ENCODE assay signal across 7 mouse cellular contexts in the genomic region with DNA sequence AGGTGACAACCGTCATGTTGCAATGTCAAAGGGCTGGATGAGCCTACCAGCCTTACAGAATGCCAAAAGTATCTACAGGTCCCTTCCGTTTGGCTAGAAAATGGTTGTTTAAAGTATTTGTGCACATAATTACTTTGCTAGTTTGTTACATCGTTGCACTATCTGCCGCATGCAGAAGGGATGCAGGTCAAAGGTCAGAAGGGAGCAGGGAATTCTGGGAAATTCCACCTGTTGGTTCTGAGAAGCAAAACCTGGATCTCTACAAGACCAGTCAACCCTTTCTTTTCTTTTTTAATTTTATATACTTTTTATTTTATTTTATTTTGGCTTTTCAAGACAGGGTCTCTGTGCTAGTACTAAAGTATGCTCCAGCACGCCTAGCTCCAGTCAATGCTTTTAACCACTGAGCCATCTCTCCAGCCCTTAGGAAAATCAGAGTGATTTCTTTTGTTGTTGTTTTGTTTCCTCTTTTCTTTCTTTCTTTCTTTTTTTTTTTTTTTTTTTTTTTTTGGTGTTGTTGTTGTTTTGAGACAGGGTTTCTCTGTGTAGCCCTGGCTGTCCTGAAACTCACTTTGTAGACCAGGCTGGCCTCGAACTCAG. TPM values are rescaled to one million over a fixed set of nuclear protein-coding genes. Genes with fewer than 3 reads are reported as not detected.
A peak's percentile ranks its signal among the peaks of the same experiment; 100 is the strongest.
DNase-seq lines count a peak whose midpoint lies in the region; ATAC-seq and TF ChIP-seq lines count a peak whose summit lies in the region.

No protein-coding gene starts in this region.

- H3K4me2 ChIP-seq in lung, postnatal 0 days (replicated peaks; ENCODE audit: low read depth, low read length) = peak overlapping the region; percentile 94; the same call in 1 of the 2 replicates
- H3K4me2 ChIP-seq in forebrain, embryonic 13.5 days = peak overlapping the region; percentile 85
- H3K4me2 ChIP-seq in limb, embryonic 12.5 days = peak overlapping the region; percentile 42; the same call in 1 of the 2 replicates
- no peak overlapping the region for H3K4me2 ChIP-seq in stomach, embryonic 14.5 days (replicated peaks; ENCODE audit: low read depth, low read length)

- H3K36me3 ChIP-seq in lung, postnatal 0 days (ENCODE audit: insufficient read depth, low read length) = no peaks in the 10 kb centered on the region
- peaks cover 21% of the 10 kb centered on the region for H3K36me3 ChIP-seq in forebrain, embryonic 13.5 days (ENCODE audit: poor library complexity, severe bottlenecking)
- peaks cover 8% of the 10 kb centered on the region for H3K36me3 ChIP-seq in limb, embryonic 12.5 days
- H3K36me3 ChIP-seq in stomach, embryonic 14.5 days (ENCODE audit: control insufficient read depth, insufficient read depth, low read length) = peaks cover 7% of the 10 kb centered on the region; the same call in 1 of the 2 replicates

- no peaks in the 10 kb centered on the region for H3K9me3 ChIP-seq in lung, postnatal 0 days (ENCODE audit: low read length)
- H3K9me3 ChIP-seq in forebrain, embryonic 13.5 days (replicated peaks) = no peaks in the 10 kb centered on the region
- no peaks in the 10 kb centered on the region for H3K9me3 ChIP-seq in limb, embryonic 12.5 days
- no peaks in the 10 kb centered on the region for H3K9me3 ChIP-seq in stomach, embryonic 14.5 days (ENCODE audit: control insufficient read depth, low read depth, low read length)

- peaks cover 8% of the 10 kb centered on the region; the same call in 1 of the 2 replicates for H3K4me1 ChIP-seq in lung, postnatal 0 days (ENCODE audit: insufficient read depth, low read depth, low read length)
- H3K4me1 ChIP-seq in forebrain, embryonic 13.5 days = peaks cover 27% of the 10 kb centered on the region
- H3K4me1 ChIP-seq in limb, embryonic 12.5 days (replicated peaks) = peaks cover 18% of the 10 kb centered on the region
- peaks cover 11% of the 10 kb centered on the region for H3K4me1 ChIP-seq in stomach, embryonic 14.5 days (ENCODE audit: control insufficient read depth, insufficient read depth, low read length)

- 92% methylated on average over 6 of the region's 6 CpGs for WGBS in lung, postnatal 0 days
- WGBS in forebrain, embryonic 13.5 days = 94% methylated on average over 6 of the region's 6 CpGs
- 90% methylated on average over 6 of the region's 6 CpGs for WGBS in limb, embryonic 12.5 days
- 91% methylated on average over 6 of the region's 6 CpGs for WGBS in stomach, embryonic 14.5 days

- no peak for ATAC-seq in lung, postnatal 0 days
- no peak for ATAC-seq in forebrain, embryonic 13.5 days
- ATAC-seq in limb, embryonic 12.5 days (ENCODE audit: insufficient number of reproducible peaks, insufficient read depth, low FRiP score, low TSS enrichment, low read depth) = no peak
- ATAC-seq in stomach, embryonic 14.5 days (ENCODE audit: insufficient number of reproducible peaks, insufficient read depth, low FRiP score, low read depth) = no peak

- no peak for TF ChIP-seq CTCF in lung, postnatal 0 days (IDR thresholded peaks at IDR 0.05)

- H3K9ac ChIP-seq in lung, postnatal 0 days (replicated peaks; ENCODE audit: low read depth) = no peak overlapping the region
- no peak overlapping the region for H3K9ac ChIP-seq in forebrain, embryonic 13.5 days
- no peak overlapping the region for H3K9ac ChIP-seq in limb, embryonic 12.5 days (replicated peaks)
- 0 out of 2 replicates have a peak overlapping the region, but pooled peaks have one; percentile 10 for H3K9ac ChIP-seq in stomach, embryonic 14.5 days (replicated peaks; ENCODE audit: low read depth, low read length)

- no peak for DNase-seq in lung, postnatal 0 days (ENCODE audit: low spot score)
- DNase-seq in lung, adult 18-20 months = no peak
- DNase-seq in frontal cortex, postnatal 25 days (ENCODE audit: low spot score in 2 of 2) = no peak
- DNase-seq in T-cell, adult 2 months (ENCODE audit: low spot score) = no peak

- TF ChIP-seq EP300 in lung, postnatal 0 days (IDR thresholded peaks at IDR 0.05) = no peak

- H3K27ac ChIP-seq in lung, postnatal 0 days (ENCODE audit: low read length) = peak overlapping the region; percentile 95
- H3K27ac ChIP-seq in forebrain, embryonic 13.5 days = peak overlapping the region; percentile 94
- peak overlapping the region; percentile 93 for H3K27ac ChIP-seq in limb, embryonic 12.5 days
- H3K27ac ChIP-seq in stomach, embryonic 14.5 days (ENCODE audit: low read length) = peak overlapping the region; percentile 95; the same call in 1 of the 2 replicates

- no peak overlapping the region for H3K4me3 ChIP-seq in lung, postnatal 0 days (ENCODE audit: low read depth, low read length)
- H3K4me3 ChIP-seq in forebrain, embryonic 13.5 days = no peak overlapping the region
- peak overlapping the region; percentile 81 for H3K4me3 ChIP-seq in limb, embryonic 12.5 days (replicated peaks)
- peak overlapping the region; percentile 85 for H3K4me3 ChIP-seq in stomach, embryonic 14.5 days (ENCODE audit: low read depth, low read length)

- no peaks in the 10 kb centered on the region for H3K27me3 ChIP-seq in lung, postnatal 0 days (replicated peaks; ENCODE audit: insufficient read depth, low read length)
- H3K27me3 ChIP-seq in forebrain, embryonic 13.5 days = no peaks in the 10 kb centered on the region
- no peaks in the 10 kb centered on the region for H3K27me3 ChIP-seq in limb, embryonic 12.5 days
- H3K27me3 ChIP-seq in stomach, embryonic 14.5 days (ENCODE audit: control insufficient read depth, insufficient read depth, low read length) = no peaks in the 10 kb centered on the region

RNA-seq across cellular contexts. Expression of gene Zmiz2, which starts 0.6 kb away (rescaled TPM):
- 8.6 and 8.7 TPM in 2 replicates for polyA plus RNA-seq in lung, postnatal 0 days (2015; fragmentation: Nextera tagmentation; extraction: Ambion mirVana)
- 29.1 and 31.1 TPM in 2 replicates for polyA plus RNA-seq in forebrain, embryonic 13.5 days (2015; fragmentation: Nextera tagmentation; extraction: Ambion mirVana)
- polyA plus RNA-seq in limb, embryonic 12.5 days (2016; fragmentation: Nextera tagmentation; extraction: Ambion mirVana) = 10.3 and 10.4 TPM in 2 replicates
- 12.6 and 14.3 TPM in 2 replicates for polyA plus RNA-seq in stomach, embryonic 14.5 days (2014; fragmentation: Nextera tagmentation; extraction: Ambion mirVana)

RNA-seq across cellular contexts. Expression of gene Ppia, which starts 27.0 kb away (rescaled TPM):
- 3,011 and 3,180 TPM in 2 replicates for polyA plus RNA-seq in lung, postnatal 0 days (2015; fragmentation: Nextera tagmentation; extraction: Ambion mirVana)
- 4,373 and 4,619 TPM in 2 replicates for polyA plus RNA-seq in forebrain, embryonic 13.5 days (2015; fragmentation: Nextera tagmentation; extraction: Ambion mirVana)
- 5,590 and 5,882 TPM in 2 replicates for polyA plus RNA-seq in limb, embryonic 12.5 days (2016; fragmentation: Nextera tagmentation; extraction: Ambion mirVana)
- 5,529 and 5,614 TPM in 2 replicates for polyA plus RNA-seq in stomach, embryonic 14.5 days (2014; fragmentation: Nextera tagmentation; extraction: Ambion mirVana)

RNA-seq across cellular contexts. Expression of gene H2afv, which starts 56.0 kb away (rescaled TPM):
- polyA plus RNA-seq in lung, postnatal 0 days (2015; fragmentation: Nextera tagmentation; extraction: Ambion mirVana) = 259 and 268 TPM in 2 replicates
- polyA plus RNA-seq in forebrain, embryonic 13.5 days (2015; fragmentation: Nextera tagmentation; extraction: Ambion mirVana) = 942 and 1,061 TPM in 2 replicates
- polyA plus RNA-seq in limb, embryonic 12.5 days (2016; fragmentation: Nextera tagmentation; extraction: Ambion mirVana) = 763 and 824 TPM in 2 replicates
- polyA plus RNA-seq in stomach, embryonic 14.5 days (2014; fragmentation: Nextera tagmentation; extraction: Ambion mirVana) = 524 and 623 TPM in 2 replicates

Comparison
In these comparisons a context has a peak if more than half of its experiments do, and no peak if none do; other contexts are left out.
1. H3K4me3 ChIP-seq: peak in limb, embryonic 12.5 days (single experiment) and stomach, embryonic 14.5 days (single experiment); none in lung, postnatal 0 days (single experiment) and forebrain, embryonic 13.5 days (single experiment).
2. Peak in every context shown above with its lines, with median percentiles within 50 percentile points of each other: H3K27ac ChIP-seq.